In the genomic region with DNA sequence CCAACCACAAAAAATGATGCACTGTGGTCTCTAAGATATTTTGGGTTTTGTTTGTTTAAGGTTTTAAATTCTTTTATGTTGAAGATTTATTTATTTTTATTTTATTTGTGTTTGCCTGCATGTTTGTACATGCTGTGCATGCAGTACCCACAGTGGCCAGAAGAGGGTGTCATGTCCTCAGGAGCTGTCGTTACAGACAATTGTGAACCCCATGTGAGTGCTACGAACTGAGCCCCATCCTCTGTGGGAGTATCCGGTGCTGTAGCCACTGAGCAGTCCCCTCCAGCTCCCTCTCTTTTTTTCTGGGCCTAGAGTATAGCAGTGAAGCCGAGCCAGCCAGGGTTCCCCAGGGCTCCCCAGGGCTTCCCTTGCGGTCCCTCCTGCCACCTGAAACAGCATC, we compare ENCODE assay signal across 9 mouse cellular contexts. TPM values are rescaled to one million over a fixed set of nuclear protein-coding genes. Genes with fewer than 3 reads are reported as not detected.
DNase-seq lines count a peak whose midpoint lies in the region; ATAC-seq and TF ChIP-seq lines count a peak whose summit lies in the region.
"Had no signal": no experiment of that assay in that cellular context is flagged by ENCODE, and none has a peak within 500 bp of the region (broad histone marks: within the 10 kb centered on the region; RNA-seq: fewer than 3 reads in every experiment).

No protein-coding gene starts in this region.

- no peaks in the 10 kb centered on the region for H3K27me3 ChIP-seq in cerebellum, adult 2 months (ENCODE audit: control insufficient read depth, insufficient read depth, low read length)
- H3K27me3 ChIP-seq in liver, adult 2 months (ENCODE audit: control insufficient read depth, insufficient read depth, low read length), result no peaks in the 10 kb centered on the region
- H3K27me3 ChIP-seq in liver, embryonic 12.5 days (replicated peaks), result no peaks in the 10 kb centered on the region
- H3K27me3 ChIP-seq in G1E (ENCODE audit: insufficient read depth, low read length), result no peaks in the 10 kb centered on the region
- H3K27me3 ChIP-seq: forebrain, embryonic 13.5 days had no signal

- no peak overlapping the region for H3K27ac ChIP-seq in cerebellum, adult 2 months (ENCODE audit: insufficient read depth, low read length)
- no peak overlapping the region for H3K27ac ChIP-seq in liver, adult 2 months (replicated peaks; ENCODE audit: insufficient read depth, low read depth, low read length)
- no peak overlapping the region for H3K27ac ChIP-seq in liver, embryonic 12.5 days
- H3K27ac ChIP-seq: forebrain, embryonic 13.5 days had no signal

- peaks cover 6% of the 10 kb centered on the region for H3K9me3 ChIP-seq in liver, embryonic 12.5 days (replicated peaks)
- H3K9me3 ChIP-seq in G1E (replicated peaks), result peaks cover 7% of the 10 kb centered on the region; the same call in 1 of the 2 replicates

- no peak overlapping the region for H3K9ac ChIP-seq in liver, adult 2 months (ENCODE audit: low read depth, low read length)
- H3K9ac ChIP-seq in liver, embryonic 12.5 days, result no peak overlapping the region
- H3K9ac ChIP-seq: forebrain, embryonic 13.5 days had no signal

- peak; percentile 62 for TF ChIP-seq CTCF in cerebellum, adult 2 months (IDR thresholded peaks at IDR 0.05; ENCODE audit: borderline replicate concordance, insufficient read depth, low read depth, low read length)
- TF ChIP-seq CTCF in liver, adult 2 months (IDR thresholded peaks at IDR 0.05; ENCODE audit: low read depth, low read length), result peak; percentile 71
- TF ChIP-seq CTCF in G1E (IDR thresholded peaks at IDR 0.05; ENCODE audit: low read depth, low read length), result peak; percentile 34

- no peak overlapping the region for H3K4me3 ChIP-seq in cerebellum, adult 2 months (replicated peaks; ENCODE audit: insufficient read depth, low read depth, low read length)
- H3K4me3 ChIP-seq in liver, adult 2 months (ENCODE audit: insufficient read depth, low read depth, low read length), result no peak overlapping the region
- H3K4me3 ChIP-seq in liver, embryonic 12.5 days, result no peak overlapping the region
- no peak overlapping the region for H3K4me3 ChIP-seq in G1E (ENCODE audit: low read depth, low read length)
- H3K4me3 ChIP-seq: forebrain, embryonic 13.5 days had no signal

- DNase-seq in cerebellum, adult 2 months, result no peak
- no peak for DNase-seq in cerebellum, postnatal 4 days (ENCODE audit: low spot score in 2 of 2)
- DNase-seq in liver, adult 2 months (ENCODE audit: extremely low read depth, low read depth, low spot score), result no peak
- no peak for DNase-seq in G1E (ENCODE audit: low spot score)
- no peak for DNase-seq in gastrocnemius, postnatal 25 days
- DNase-seq in layer of hippocampus, postnatal 25 days (ENCODE audit: extremely low spot score in 1 of 2, low spot score in 1 of 2), result no peak

- TF ChIP-seq POLR2A in cerebellum, adult 2 months (IDR thresholded peaks at IDR 0.05; ENCODE audit: borderline replicate concordance, insufficient read depth, low read length), result no peak
- no peak for TF ChIP-seq POLR2A in liver, adult 2 months (IDR thresholded peaks at IDR 0.05; ENCODE audit: extremely low read depth, insufficient read depth, low read length)

- H3K36me3 ChIP-seq in liver, adult 2 months (ENCODE audit: control insufficient read depth, insufficient read depth, low read length), result no peaks in the 10 kb centered on the region
- H3K36me3 ChIP-seq in liver, embryonic 12.5 days, result no peaks in the 10 kb centered on the region
- H3K36me3 ChIP-seq in G1E (replicated peaks), result no peaks in the 10 kb centered on the region

- no peak overlapping the region for H3K4me2 ChIP-seq in liver, embryonic 12.5 days
- H3K4me2 ChIP-seq: forebrain, embryonic 13.5 days had no signal

- H3K79me2 ChIP-seq in liver, adult 2 months (ENCODE audit: control insufficient read depth, insufficient read depth, low read length), result no peaks in the 10 kb centered on the region

- no peaks in the 10 kb centered on the region; the same call in 1 of the 2 replicates for H3K4me1 ChIP-seq in cerebellum, adult 2 months (ENCODE audit: control insufficient read depth, insufficient read depth, low read length)
- peaks cover 3% of the 10 kb centered on the region; the same call in 1 of the 2 replicates for H3K4me1 ChIP-seq in liver, adult 2 months (ENCODE audit: control insufficient read depth, insufficient read depth, low read length)
- peaks cover 13% of the 10 kb centered on the region for H3K4me1 ChIP-seq in liver, embryonic 12.5 days
- peaks cover 37% of the 10 kb centered on the region for H3K4me1 ChIP-seq in G1E (ENCODE audit: insufficient read depth, low read depth, low read length)
- H3K4me1 ChIP-seq: forebrain, embryonic 13.5 days had no signal

- WGBS in cerebellum, adult 2 months, result 86% methylated on average over 5 of the region's 5 CpGs
- 95% methylated on average over 5 of the region's 5 CpGs for WGBS in liver, adult 2 months
- WGBS in liver, embryonic 12.5 days (ENCODE audit: insufficient replicate concordance), result 78% methylated on average over 5 of the region's 5 CpGs

- ATAC-seq in liver, embryonic 12.5 days, result no peak
- no peak for ATAC-seq in G1E (ENCODE audit: extremely low read depth, insufficient number of reproducible peaks, low FRiP score, poor library complexity, severe bottlenecking)
- 0 out of 2 replicates have a peak, but pooled peaks have one; percentile 16 for ATAC-seq in megakaryocyte progenitor cell, adult 5-6 weeks (replicated peaks; ENCODE audit: poor library complexity)
- ATAC-seq: forebrain, embryonic 13.5 days had no signal

RNA-seq across cellular contexts. Expression of gene Aes, which starts 6.1 kb away (rescaled TPM):
- 1,117 and 1,168 TPM in 2 replicates for polyA plus RNA-seq in cerebellum, adult 2 months (2012; rRNA removed)
- total RNA-seq in liver, adult 2 months (2014; rRNA removed), result 200 and 263 TPM in 2 replicates
- polyA plus RNA-seq in liver, adult 2 months (2012; rRNA removed), result 1,785 and 2,016 TPM in 2 replicates
- 263 and 270 TPM in 2 replicates for polyA plus RNA-seq in liver, embryonic 12.5 days (2016; fragmentation: Nextera tagmentation; extraction: Ambion mirVana)
- total RNA-seq in G1E (2014; fragmentation: Nextera tagmentation) (396 and 400 TPM in 2 replicates), G1E (2017) (182 and 238 TPM in 2 replicates)
- 1,535 and 1,925 TPM in 2 replicates for polyA plus RNA-seq in G1E (2012)
- 197 and 225 TPM in 2 replicates for total RNA-seq in megakaryocyte progenitor cell, adult 5-6 weeks (2015)
- 178 and 191 TPM in 2 replicates for total RNA-seq in megakaryocyte progenitor cell, adult 5-6 weeks (2017)
- total RNA-seq in gastrocnemius, postnatal 25 days (2021), result 100 to 1,000 TPM; 845 to 891 TPM
- total RNA-seq in layer of hippocampus, postnatal 25 days (2021), result 100 to 1,000 TPM; 692 to 732 TPM

RNA-seq across cellular contexts. Expression of gene Gna11, which starts 8.2 kb away (rescaled TPM):
- polyA plus RNA-seq in cerebellum, adult 2 months (2012; rRNA removed), result 105 and 107 TPM in 2 replicates
- total RNA-seq in liver, adult 2 months (2014; rRNA removed), result 20.7 and 27.3 TPM in 2 replicates
- polyA plus RNA-seq in liver, adult 2 months (2012; rRNA removed), result 61.6 and 64.2 TPM in 2 replicates
- polyA plus RNA-seq in liver, embryonic 12.5 days (2016; fragmentation: Nextera tagmentation; extraction: Ambion mirVana), result 27.7 and 28.3 TPM in 2 replicates
- total RNA-seq in G1E (2014; fragmentation: Nextera tagmentation), result 6.4 and 6.5 TPM in 2 replicates
- 8.4 and 9.7 TPM in 2 replicates for total RNA-seq in G1E (2017)
- 13.0 and 14.0 TPM in 2 replicates for polyA plus RNA-seq in G1E (2012)
- 5.4 and 6.0 TPM in 2 replicates for total RNA-seq in megakaryocyte progenitor cell, adult 5-6 weeks (2015)
- 7.6 and 10.2 TPM in 2 replicates for total RNA-seq in megakaryocyte progenitor cell, adult 5-6 weeks (2017)
- 10 to 100 TPM; 24.8 to 25.9 TPM for total RNA-seq in gastrocnemius, postnatal 25 days (2021)
- total RNA-seq in layer of hippocampus, postnatal 25 days (2021), result 100 to 1,000 TPM; 110 to 121 TPM

RNA-seq across cellular contexts. Expression of gene Tle2, which starts 21.1 kb away (rescaled TPM):
- 282 and 321 TPM in 2 replicates for polyA plus RNA-seq in cerebellum, adult 2 months (2012; rRNA removed)
- total RNA-seq in liver, adult 2 months (2014; rRNA removed), result 3.0 and 7.2 TPM in 2 replicates
- polyA plus RNA-seq in liver, adult 2 months (2012; rRNA removed), result 35.4 and 56.0 TPM in 2 replicates
- 4.8 and 5.1 TPM in 2 replicates for polyA plus RNA-seq in liver, embryonic 12.5 days (2016; fragmentation: Nextera tagmentation; extraction: Ambion mirVana)
- total RNA-seq in G1E (2014; fragmentation: Nextera tagmentation), result 0.45 and 1.8 TPM in 2 replicates
- total RNA-seq in G1E (2017), result 1.5 and 2.5 TPM in 2 replicates
- polyA plus RNA-seq in G1E (2012), result 3.3 and 3.6 TPM in 2 replicates
- 0.95 and 1.5 TPM in 2 replicates for total RNA-seq in megakaryocyte progenitor cell, adult 5-6 weeks (2015)
- total RNA-seq in megakaryocyte progenitor cell, adult 5-6 weeks (2017), result 0.08 and 3.5 TPM in 2 replicates
- 1 to 10 TPM; 5.3 to 6.2 TPM for total RNA-seq in gastrocnemius, postnatal 25 days (2021)
- total RNA-seq in layer of hippocampus, postnatal 25 days (2021), result 10 to 100 TPM; 22.5 to 32.3 TPM

RNA-seq across cellular contexts. Expression of gene Gna15, which starts 29.2 kb away (rescaled TPM):
- 1.3 and 1.4 TPM in 2 replicates for polyA plus RNA-seq in cerebellum, adult 2 months (2012; rRNA removed)
- 0.94 and 1.1 TPM in 2 replicates for total RNA-seq in liver, adult 2 months (2014; rRNA removed)
- polyA plus RNA-seq in liver, adult 2 months (2012; rRNA removed), result 0.31 and 0.64 TPM in 2 replicates
- 7.0 and 7.3 TPM in 2 replicates for polyA plus RNA-seq in liver, embryonic 12.5 days (2016; fragmentation: Nextera tagmentation; extraction: Ambion mirVana)
- 20.9 and 22.5 TPM in 2 replicates for total RNA-seq in G1E (2014; fragmentation: Nextera tagmentation)
- total RNA-seq in G1E (2017), result 20.1 and 21.5 TPM in 2 replicates
- 16.5 TPM in 2 replicates for polyA plus RNA-seq in G1E (2012)
- 29.4 and 31.9 TPM in 2 replicates for total RNA-seq in megakaryocyte progenitor cell, adult 5-6 weeks (2015)
- total RNA-seq in megakaryocyte progenitor cell, adult 5-6 weeks (2017), result 28.7 and 28.9 TPM in 2 replicates
- under 1 TPM; 0.36 to 0.62 TPM for total RNA-seq in gastrocnemius, postnatal 25 days (2021)
- 1 to 10 TPM; 2.4 to 3.2 TPM for total RNA-seq in layer of hippocampus, postnatal 25 days (2021)

RNA-seq across cellular contexts. Expression of gene Tle6, which starts 47.6 kb away (rescaled TPM):
- polyA plus RNA-seq in cerebellum, adult 2 months (2012; rRNA removed), result 8.7 and 9.6 TPM in 2 replicates
- total RNA-seq in liver, adult 2 months (2014; rRNA removed), result 0.94 and 1.6 TPM in 2 replicates
- 3.5 and 4.2 TPM in 2 replicates for polyA plus RNA-seq in liver, adult 2 months (2012; rRNA removed)
- 8.1 and 12.1 TPM in 2 replicates for polyA plus RNA-seq in liver, embryonic 12.5 days (2016; fragmentation: Nextera tagmentation; extraction: Ambion mirVana)
- total RNA-seq in G1E (2014; fragmentation: Nextera tagmentation) (42.7 and 44.3 TPM in 2 replicates), G1E (2017) (17.5 and 21.5 TPM in 2 replicates)
- polyA plus RNA-seq in G1E (2012), result 28.8 and 49.5 TPM in 2 replicates
- total RNA-seq in megakaryocyte progenitor cell, adult 5-6 weeks (2015), result 15.4 and 18.4 TPM in 2 replicates
- 3.5 and 13.3 TPM in 2 replicates for total RNA-seq in megakaryocyte progenitor cell, adult 5-6 weeks (2017)
- total RNA-seq in gastrocnemius, postnatal 25 days (2021), result 1 to 10 TPM; 3.9 to 6.8 TPM
- total RNA-seq in layer of hippocampus, postnatal 25 days (2021), result 1 to 10 TPM; 1.7 to 4.1 TPM
